Mouse (Mus musculus) frontal cortex, postnatal 10 days (tissue): ENCODE measurements around the gene Hist1h4h.
"Not testable (repeated sequence)": the region's sequence is repeated elsewhere in the genome, so short reads cannot be mapped to it uniquely, and the experiment has no call there.

Experiments used
- DNase-seq, 2 experiments: peaks; one replicate each; pipeline ENCODE4 v3.0.0; 2022; ENCODE audit warnings: low spot score in 2 of 2, mixed read lengths in 1 of 2

The Hist1h4h gene

GRCm38 (mm10) chr13:23575864-23576313 lies 45.0 kb downstream of the Hist1h4h start:
- not testable (repeated sequence) for DNase-seq

GRCm38 (mm10) chr13:23576351-23576881 lies 45.6 kb downstream of the Hist1h4h start:
- no peak for DNase-seq

- DNase-seq, result no peak
Measured at GRCm38 (mm10) chr13:23576906-23577639, 46.2 kb downstream of the Hist1h4h start.

- DNase-seq, result no peak
Measured at GRCm38 (mm10) chr13:23577835-23578234, 47.0 kb downstream of the Hist1h4h start.
